In genomic region chr7:90887007-90887720, GRCm38 (mm10) we compare ENCODE assay signal across 8 mouse cellular contexts.
DNase-seq lines count a peak whose midpoint lies in the region; ATAC-seq lines count a peak whose summit lies in the region.

No protein-coding gene starts in this region.

- DNase-seq in gastrocnemius, postnatal 10 days = peak; percentile 4
- DNase-seq in gastrocnemius, adult 18-20 months (ENCODE audit: low spot score) = no peak
- peak; percentile 26 to 64 for DNase-seq in layer of hippocampus, adult 18-20 months (ENCODE audit: low spot score in 2 of 2)
- DNase-seq in right cerebral cortex, postnatal 36 days (ENCODE audit: low spot score in 2 of 2) = peak; percentile 32 to 39

- H3K27ac ChIP-seq in forebrain, embryonic 12.5 days = peak overlapping the region; percentile 77
- H3K27ac ChIP-seq in liver, embryonic 15.5 days (replicated peaks) = no peak overlapping the region

- peak overlapping the region; percentile 82 for H3K4me2 ChIP-seq in forebrain, embryonic 12.5 days
- H3K4me2 ChIP-seq in liver, embryonic 15.5 days = peak overlapping the region; percentile 47

- peaks cover 12% of the 10 kb centered on the region for H3K4me1 ChIP-seq in forebrain, embryonic 12.5 days
- H3K4me1 ChIP-seq in liver, embryonic 15.5 days (replicated peaks) = no peaks in the 10 kb centered on the region

- H3K9ac ChIP-seq in forebrain, embryonic 12.5 days = peak overlapping the region; percentile 63
- no peak overlapping the region for H3K9ac ChIP-seq in liver, embryonic 15.5 days

- H3K27me3 ChIP-seq in forebrain, embryonic 12.5 days = no peaks in the 10 kb centered on the region
- H3K27me3 ChIP-seq in liver, embryonic 15.5 days = peaks cover 11% of the 10 kb centered on the region

- H3K4me3 ChIP-seq in forebrain, embryonic 12.5 days (replicated peaks) = peak overlapping the region; percentile 47
- H3K4me3 ChIP-seq in liver, embryonic 15.5 days (replicated peaks) = no peak overlapping the region

- no peaks in the 10 kb centered on the region for H3K9me3 ChIP-seq in forebrain, embryonic 12.5 days
- no peaks in the 10 kb centered on the region for H3K9me3 ChIP-seq in liver, embryonic 15.5 days (replicated peaks)

- no peaks in the 10 kb centered on the region for H3K36me3 ChIP-seq in forebrain, embryonic 12.5 days (replicated peaks)
- H3K36me3 ChIP-seq in liver, embryonic 15.5 days (replicated peaks) = no peaks in the 10 kb centered on the region

- ATAC-seq in cerebellum, adult (ENCODE audit: insufficient number of reproducible peaks, low FRiP score, low TSS enrichment) = peak; percentile 89
- ATAC-seq in forebrain, embryonic 12.5 days (ENCODE audit: low FRiP score) = peak; percentile 79
- no peak for ATAC-seq in liver, embryonic 15.5 days (ENCODE audit: insufficient read depth)
- ATAC-seq in megakaryocyte, adult 5-6 weeks (ENCODE audit: poor library complexity, severe bottlenecking) = no peak

- under 1% methylated on average over 21 of the region's 21 CpGs for WGBS in forebrain, embryonic 12.5 days
- WGBS in liver, embryonic 15.5 days (ENCODE audit: insufficient replicate concordance) = 2% methylated on average over 21 of the region's 21 CpGs

Comparison
In these comparisons a context has a peak if more than half of its experiments do, and no peak if none do; other contexts are left out.
1. ATAC-seq: peak in cerebellum, adult (single experiment) and forebrain, embryonic 12.5 days (single experiment); none in liver, embryonic 15.5 days (single experiment) and megakaryocyte, adult 5-6 weeks (single experiment).